Mouse (Mus musculus): Measurements from ENCODE around the gene Mogs.
A peak's percentile ranks its signal among the peaks of the same experiment; 100 is the strongest.
"Not testable (repeated sequence)": the region's sequence is repeated elsewhere in the genome, so short reads cannot be mapped to it uniquely, and the experiment has no call there.

The Mogs gene

GRCm38 (mm10) chr6:83151721-83152120, 36.4 kb downstream of the Mogs start:
- DNase-seq (ENCODE audit: low spot score): no peak

- DNase-seq (ENCODE audit: low spot score): no peak
Observed at GRCm38 (mm10) chr6:83153038-83153437, 37.7 kb downstream of the Mogs start.

- no peak for DNase-seq (ENCODE audit: low spot score)
Observed at GRCm38 (mm10) chr6:83153485-83153884, 38.2 kb downstream of the Mogs start.

- DNase-seq (ENCODE audit: low spot score): no peak
Observed at GRCm38 (mm10) chr6:83155552-83156238, 40.4 kb downstream of the Mogs start.

- DNase-seq (ENCODE audit: low spot score): peak; percentile 65
Observed at GRCm38 (mm10) chr6:83156259-83156684, 41.0 kb downstream of the Mogs start, which contains the start of the genes Wdr54 and 1700003E16Rik. Wdr54 (minus strand) TSS chr6:83156397. 1700003E16Rik (plus strand) TSS chr6:83156404.

GRCm38 (mm10) chr6:83159456-83159855, 44.2 kb downstream of the Mogs start:
- DNase-seq (ENCODE audit: low spot score): not testable (repeated sequence)

- no peak for DNase-seq (ENCODE audit: low spot score)
Observed at GRCm38 (mm10) chr6:83161442-83161841, 46.1 kb downstream of the Mogs start.

- peak; percentile 51 for DNase-seq (ENCODE audit: low spot score)
Observed at GRCm38 (mm10) chr6:83161921-83162641, 46.8 kb downstream of the Mogs start.

GRCm38 (mm10) chr6:83162701-83163100, 47.4 kb downstream of the Mogs start:
- peak; percentile 44 for DNase-seq (ENCODE audit: low spot score)

GRCm38 (mm10) chr6:83165026-83165606, 49.8 kb downstream of the Mogs start:
- DNase-seq (ENCODE audit: low spot score): no peak

- peak; percentile 95 for DNase-seq (ENCODE audit: low spot score)
Observed at GRCm38 (mm10) chr6:83165607-83166242, 50.4 kb downstream of the Mogs start, which contains the start of gene Dctn1. Dctn1 (plus strand) TSS chr6:83165920.

- no peak for DNase-seq (ENCODE audit: low spot score)
Observed at GRCm38 (mm10) chr6:83166243-83166630, 50.9 kb downstream of the Mogs start.

Measured in ovary, postnatal 36 days (tissue).